Mouse (Mus musculus) brain, embryonic 14.5 days (tissue): ENCODE results near the gene Wdfy2.

ENCODE experiments used
- CTCF ChIP-seq: fragments of 200-500 bp; IDR thresholded peaks from 2 replicates; pipeline ENCODE4 v1.5.1; 2012; ENCODE audit warnings: inconsistent platforms, mild to moderate bottlenecking, moderate library complexity, borderline replicate concordance; ENCODE audit not compliant: insufficient read depth, insufficient read length; ENCODE audit errors: extremely low read depth
- POLR2A ChIP-seq: fragments of 200-500 bp; IDR thresholded peaks from 2 replicates; pipeline ENCODE4 v1.6.1; 2012; ENCODE audit warnings: mild to moderate bottlenecking, inconsistent platforms, borderline replicate concordance; ENCODE audit not compliant: poor library complexity, insufficient read depth, insufficient read length, severe bottlenecking; ENCODE audit errors: extremely low read depth

GRCm38 (mm10) chr14:62795719-62796118 lies 41.8 kb upstream of the Wdfy2 start:
- TF ChIP-seq CTCF: no peak
- no peak for TF ChIP-seq POLR2A
